In the genomic region with DNA sequence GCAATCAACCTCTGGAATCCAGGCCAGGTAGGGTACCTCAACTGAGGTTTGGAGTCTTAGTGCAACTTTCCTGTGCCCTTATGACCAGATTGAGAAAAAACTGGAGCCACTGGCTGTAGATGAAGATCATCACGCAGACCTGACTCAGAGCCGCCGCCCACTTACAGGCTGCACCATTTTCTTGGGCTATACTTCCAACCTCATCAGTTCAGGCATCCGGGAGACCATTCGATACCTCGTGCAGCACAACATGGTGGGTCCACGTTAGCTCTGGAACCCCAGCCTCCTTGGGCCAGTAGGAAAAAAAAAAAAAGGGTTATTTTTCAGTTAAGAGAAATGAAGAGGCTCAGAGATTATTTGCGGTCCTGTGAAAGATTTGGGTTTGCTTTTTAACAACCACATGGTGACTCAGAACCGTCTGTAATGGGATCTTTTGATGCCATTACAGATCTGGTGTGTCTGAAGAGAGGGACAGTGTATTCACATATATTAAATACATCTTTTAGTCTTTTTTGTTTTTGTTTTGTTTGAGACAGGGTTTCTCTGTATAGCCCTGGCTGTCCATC, we compare ENCODE assay signal across 8 mouse cellular contexts. TPM values are rescaled to one million over a fixed set of nuclear protein-coding genes. Genes with fewer than 3 reads are reported as not detected.
A peak's percentile ranks its signal among the peaks of the same experiment; 100 is the strongest.
DNase-seq lines count a peak whose midpoint lies in the region; ATAC-seq and TF ChIP-seq lines count a peak whose summit lies in the region.

No protein-coding gene starts in this region.

- peak overlapping the region; percentile 93 for H3K4me3 ChIP-seq in kidney, embryonic 14.5 days (ENCODE audit: low read length)
- H3K4me3 ChIP-seq in MEL (ENCODE audit: control insufficient read depth in 1 of 2, insufficient read depth in 1 of 2, low read depth in 2 of 2, low read length in 2 of 2), result peak overlapping the region; percentile 86 to 90
- peak overlapping the region; percentile 94 for H3K4me3 ChIP-seq in forebrain, postnatal 0 days (ENCODE audit: low read depth, low read length)
- H3K4me3 ChIP-seq in midbrain, embryonic 11.5 days (ENCODE audit: low read depth, low read length), result peak overlapping the region; percentile 93

- no peak for DNase-seq in kidney, adult 9 months
- DNase-seq in MEL (ENCODE audit: low read depth, low spot score), result peak; percentile 64
- no peak for DNase-seq in forebrain, postnatal 0 days
- DNase-seq in midbrain, embryonic 11.5 days (ENCODE audit: low spot score, missing footprints), result peak; percentile 72
- DNase-seq in right cerebral cortex, postnatal 36 days (ENCODE audit: low spot score in 2 of 2), result no peak
- DNase-seq in frontal cortex, postnatal 10 days (ENCODE audit: low spot score in 2 of 2), result no peak
- no peak for DNase-seq in left cerebral cortex, postnatal 36 days (ENCODE audit: low spot score in 2 of 2)

- no peak for TF ChIP-seq RAD21 in MEL (IDR thresholded peaks at IDR 0.05; ENCODE audit: low read depth, low read length)

- no peaks in the 10 kb centered on the region for H3K27me3 ChIP-seq in kidney, embryonic 14.5 days (ENCODE audit: control insufficient read depth, insufficient read depth, low read length)
- H3K27me3 ChIP-seq in MEL (ENCODE audit: control insufficient read depth in 1 of 2, insufficient read depth in 2 of 2, low read length in 2 of 2), result no peaks in the 10 kb centered on the region
- H3K27me3 ChIP-seq in forebrain, postnatal 0 days (ENCODE audit: insufficient read depth, low read length), result no peaks in the 10 kb centered on the region
- H3K27me3 ChIP-seq in midbrain, embryonic 11.5 days (ENCODE audit: control insufficient read depth, insufficient read depth, low read length), result no peaks in the 10 kb centered on the region

- H3K79me2 ChIP-seq in MEL (ENCODE audit: control insufficient read depth, insufficient read depth, low read length, poor library complexity), result peaks cover 15% of the 10 kb centered on the region

- peak overlapping the region; percentile 98; the same call in 1 of the 2 replicates for H3K27ac ChIP-seq in kidney, embryonic 14.5 days (ENCODE audit: low read depth, low read length)
- peak overlapping the region; percentile 87 for H3K27ac ChIP-seq in MEL (ENCODE audit: control insufficient read depth, low read depth, low read length)
- H3K27ac ChIP-seq in forebrain, postnatal 0 days (ENCODE audit: low read depth, low read length), result peak overlapping the region; percentile 94
- H3K27ac ChIP-seq in midbrain, embryonic 11.5 days (ENCODE audit: low read depth, low read length), result no peak overlapping the region

- no peaks in the 10 kb centered on the region for H3K9me3 ChIP-seq in kidney, embryonic 14.5 days (ENCODE audit: control insufficient read depth, low read length)
- H3K9me3 ChIP-seq in MEL (replicated peaks; ENCODE audit: insufficient read depth, low read length), result no peaks in the 10 kb centered on the region
- no peaks in the 10 kb centered on the region for H3K9me3 ChIP-seq in forebrain, postnatal 0 days (ENCODE audit: low read length)
- H3K9me3 ChIP-seq in midbrain, embryonic 11.5 days (ENCODE audit: control insufficient read depth, low read length), result no peaks in the 10 kb centered on the region

- TF ChIP-seq POLR2A in MEL (IDR thresholded peaks at IDR 0.05; ENCODE audit: control insufficient read depth in 1 of 2, insufficient read depth in 1 of 2, low read depth in 1 of 2, low read length in 2 of 2, poor library complexity in 1 of 2), result no peak

- peak overlapping the region; percentile 65 for H3K4me2 ChIP-seq in kidney, embryonic 14.5 days (replicated peaks; ENCODE audit: low read depth, low read length)
- H3K4me2 ChIP-seq in forebrain, postnatal 0 days (ENCODE audit: low read depth), result peak overlapping the region; percentile 69
- H3K4me2 ChIP-seq in midbrain, embryonic 11.5 days, result peak overlapping the region; percentile 55

- ATAC-seq in kidney, embryonic 14.5 days (ENCODE audit: low FRiP score, low TSS enrichment), result no peak
- no peak for ATAC-seq in forebrain, postnatal 0 days
- peak; percentile 12; the same call in 1 of the 2 replicates for ATAC-seq in midbrain, embryonic 11.5 days (ENCODE audit: low FRiP score)

- intact Hi-C loops in left cerebral cortex, postnatal 36 days (cut with DNase I), result loop anchor here (5.0 to 10.0 kb wide), 2 partner anchors 35 to 222 kb away; a partner anchor contains a TSS

- peaks cover 34% of the 10 kb centered on the region for H3K36me3 ChIP-seq in kidney, embryonic 14.5 days (ENCODE audit: control insufficient read depth, insufficient read depth, low read length)
- H3K36me3 ChIP-seq in MEL (ENCODE audit: control insufficient read depth in 1 of 2, insufficient read depth in 2 of 2, low read length in 2 of 2), result peaks cover under 1 to 8% of the 10 kb centered on the region in 2 experiments; a peak in 3 of 4 replicates
- peaks cover 50% of the 10 kb centered on the region for H3K36me3 ChIP-seq in forebrain, postnatal 0 days (ENCODE audit: insufficient read depth)
- peaks cover 16% of the 10 kb centered on the region for H3K36me3 ChIP-seq in midbrain, embryonic 11.5 days (ENCODE audit: control insufficient read depth, insufficient read depth, low read length)

- WGBS in kidney, embryonic 14.5 days, result 38% methylated on average over 9 of the region's 9 CpGs
- WGBS in forebrain, postnatal 0 days, result 42% methylated on average over 9 of the region's 9 CpGs
- 41% methylated on average over 9 of the region's 9 CpGs for WGBS in midbrain, embryonic 11.5 days

- peak overlapping the region; percentile 94 for H3K9ac ChIP-seq in kidney, embryonic 14.5 days (ENCODE audit: low read depth, low read length)
- H3K9ac ChIP-seq in MEL (ENCODE audit: control insufficient read depth, low read depth, low read length, poor library complexity, severe bottlenecking), result peak overlapping the region; percentile 94
- peak overlapping the region; percentile 85 for H3K9ac ChIP-seq in forebrain, postnatal 0 days
- peak overlapping the region; percentile 87 for H3K9ac ChIP-seq in midbrain, embryonic 11.5 days (ENCODE audit: low read length)

- no peaks in the 10 kb centered on the region; the same call in none of the 2 replicates for H3K4me1 ChIP-seq in kidney, embryonic 14.5 days (ENCODE audit: control insufficient read depth, insufficient read depth, low read length)
- H3K4me1 ChIP-seq in MEL (ENCODE audit: control insufficient read depth in 1 of 2, insufficient read depth in 2 of 2, low read length in 2 of 2), result peaks cover 2 to 12% of the 10 kb centered on the region in 2 experiments; a peak in 3 of 4 replicates
- peaks cover 12% of the 10 kb centered on the region for H3K4me1 ChIP-seq in forebrain, postnatal 0 days (ENCODE audit: insufficient read depth)
- H3K4me1 ChIP-seq in midbrain, embryonic 11.5 days (ENCODE audit: control insufficient read depth, insufficient read depth, low read length), result peaks cover 8% of the 10 kb centered on the region

- TF ChIP-seq EP300 in MEL (IDR thresholded peaks at IDR 0.05; ENCODE audit: low read depth in 1 of 2, low read length in 2 of 2), result no peak

- no peak for TF ChIP-seq CTCF in MEL (IDR thresholded peaks at IDR 0.05 in 2 of 3, conservative IDR thresholded peaks at IDR 0.05 in 1 of 3; ENCODE audit: control insufficient read depth in 1 of 3, insufficient read depth in 1 of 3, low read depth in 2 of 3, low read length in 3 of 3, poor library complexity in 1 of 3, severe bottlenecking in 1 of 3)
- TF ChIP-seq CTCF in forebrain, postnatal 0 days (IDR thresholded peaks at IDR 0.05; ENCODE audit: low read depth), result no peak

RNA-seq across cellular contexts. Expression of a gene that starts 0.9 kb away (rescaled TPM):
- polyA plus RNA-seq in kidney, embryonic 14.5 days (2014; fragmentation: Nextera tagmentation; extraction: Ambion mirVana), result 74.4 and 85.8 TPM in 2 replicates
- total RNA-seq in MEL (2012; rRNA removed), result 42.5 and 44.6 TPM in 2 replicates
- 10 to 100 TPM in 1 of 2 experiments, not detected in 1; 68.3 TPM for polyA plus RNA-seq in MEL (2012; ENCODE audit: insufficient read depth in 1 of 2, insufficient read length in 2 of 2, low read depth in 1 of 2, low replicate concordance in 2 of 2, missing spikeins in 1 of 2)
- total RNA-seq in forebrain, postnatal 0 days (2014; rRNA removed), result 63.1 and 74.3 TPM in 2 replicates
- 104 and 118 TPM in 2 replicates for polyA plus RNA-seq in forebrain, postnatal 0 days (2015; fragmentation: Nextera tagmentation; extraction: Ambion mirVana)
- polyA plus RNA-seq in midbrain, embryonic 11.5 days (2014; fragmentation: Nextera tagmentation; extraction: Ambion mirVana), result 65.5 and 66.8 TPM in 2 replicates
- 10 to 100 TPM; 64.4 to 68.5 TPM for total RNA-seq in left cerebral cortex, postnatal 36 days (2021)

RNA-seq across cellular contexts. Expression of a gene that starts 4.7 kb away (rescaled TPM):
- 1.1 TPM in 1 of 2 replicates, not detected in the other for polyA plus RNA-seq in kidney, embryonic 14.5 days (2014; fragmentation: Nextera tagmentation; extraction: Ambion mirVana)
- total RNA-seq in MEL (2012; rRNA removed), result not detected in 2 replicates
- polyA plus RNA-seq in MEL (2012; ENCODE audit: insufficient read depth in 1 of 2, insufficient read length in 2 of 2, low read depth in 1 of 2, low replicate concordance in 2 of 2, missing spikeins in 1 of 2), result 1 to 10 TPM in 1 of 2 experiments, not detected in 1; 1.0 TPM
- not detected in 2 replicates for total RNA-seq in forebrain, postnatal 0 days (2014; rRNA removed)
- polyA plus RNA-seq in forebrain, postnatal 0 days (2015; fragmentation: Nextera tagmentation; extraction: Ambion mirVana), result 0.74 and 3.0 TPM in 2 replicates
- polyA plus RNA-seq in midbrain, embryonic 11.5 days (2014; fragmentation: Nextera tagmentation; extraction: Ambion mirVana), result 0.53 TPM in 1 of 2 replicates, not detected in the other
- total RNA-seq in left cerebral cortex, postnatal 36 days (2021), result not detected

RNA-seq across cellular contexts. Expression of a gene that starts 8.1 kb away (rescaled TPM):
- polyA plus RNA-seq in kidney, embryonic 14.5 days (2014; fragmentation: Nextera tagmentation; extraction: Ambion mirVana), result 161 and 174 TPM in 2 replicates
- 25.5 and 26.2 TPM in 2 replicates for total RNA-seq in MEL (2012; rRNA removed)
- polyA plus RNA-seq in MEL (2012; ENCODE audit: insufficient read depth in 1 of 2, insufficient read length in 2 of 2, low read depth in 1 of 2, low replicate concordance in 2 of 2, missing spikeins in 1 of 2), result 100 to 1,000 TPM in 1 of 2 experiments, not detected in 1; 143 TPM
- total RNA-seq in forebrain, postnatal 0 days (2014; rRNA removed), result 80.8 and 105 TPM in 2 replicates
- polyA plus RNA-seq in forebrain, postnatal 0 days (2015; fragmentation: Nextera tagmentation; extraction: Ambion mirVana), result 171 and 182 TPM in 2 replicates
- 120 and 135 TPM in 2 replicates for polyA plus RNA-seq in midbrain, embryonic 11.5 days (2014; fragmentation: Nextera tagmentation; extraction: Ambion mirVana)
- 10 to 100 TPM; 48.2 to 54.8 TPM for total RNA-seq in left cerebral cortex, postnatal 36 days (2021)

RNA-seq across cellular contexts. Expression of a gene that starts 8.7 kb away (rescaled TPM):
- 43.4 and 44.9 TPM in 2 replicates for polyA plus RNA-seq in kidney, embryonic 14.5 days (2014; fragmentation: Nextera tagmentation; extraction: Ambion mirVana)
- 27.0 and 29.5 TPM in 2 replicates for total RNA-seq in MEL (2012; rRNA removed)
- polyA plus RNA-seq in MEL (2012; ENCODE audit: insufficient read depth in 1 of 2, insufficient read length in 2 of 2, low read depth in 1 of 2, low replicate concordance in 2 of 2, missing spikeins in 1 of 2), result 10 to 100 TPM in 1 of 2 experiments, not detected in 1; 58.4 TPM
- total RNA-seq in forebrain, postnatal 0 days (2014; rRNA removed), result 22.1 and 22.5 TPM in 2 replicates
- polyA plus RNA-seq in forebrain, postnatal 0 days (2015; fragmentation: Nextera tagmentation; extraction: Ambion mirVana), result 35.3 and 37.2 TPM in 2 replicates
- polyA plus RNA-seq in midbrain, embryonic 11.5 days (2014; fragmentation: Nextera tagmentation; extraction: Ambion mirVana), result 54.3 and 56.1 TPM in 2 replicates
- 10 to 100 TPM; 26.0 to 28.9 TPM for total RNA-seq in left cerebral cortex, postnatal 36 days (2021)

RNA-seq across cellular contexts. Expression of a gene that starts 10.6 kb away (rescaled TPM):
- 23.3 and 33.9 TPM in 2 replicates for polyA plus RNA-seq in kidney, embryonic 14.5 days (2014; fragmentation: Nextera tagmentation; extraction: Ambion mirVana)
- 10.8 and 11.5 TPM in 2 replicates for total RNA-seq in MEL (2012; rRNA removed)
- polyA plus RNA-seq in MEL (2012; ENCODE audit: insufficient read depth in 1 of 2, insufficient read length in 2 of 2, low read depth in 1 of 2, low replicate concordance in 2 of 2, missing spikeins in 1 of 2), result 10 to 100 TPM in 1 of 2 experiments, not detected in 1; 24.7 TPM
- total RNA-seq in forebrain, postnatal 0 days (2014; rRNA removed), result 24.9 and 28.8 TPM in 2 replicates
- polyA plus RNA-seq in forebrain, postnatal 0 days (2015; fragmentation: Nextera tagmentation; extraction: Ambion mirVana), result 14.8 and 18.0 TPM in 2 replicates
- polyA plus RNA-seq in midbrain, embryonic 11.5 days (2014; fragmentation: Nextera tagmentation; extraction: Ambion mirVana), result 15.7 and 16.9 TPM in 2 replicates
- 10 to 100 TPM; 36.6 to 38.2 TPM for total RNA-seq in left cerebral cortex, postnatal 36 days (2021)

Comparison
In these comparisons a context has a peak if more than half of its experiments do, and no peak if none do; other contexts are left out.
1. DNase-seq: peak in MEL (single experiment) and midbrain, embryonic 11.5 days (single experiment); none in kidney, adult 9 months (single experiment), forebrain, postnatal 0 days (single experiment), right cerebral cortex, postnatal 36 days (0 of 2), frontal cortex, postnatal 10 days (0 of 2) and left cerebral cortex, postnatal 36 days (0 of 2).
2. Peak in every context shown above with its lines, with median percentiles within 50 percentile points of each other: H3K4me2 ChIP-seq, H3K4me3 ChIP-seq and H3K9ac ChIP-seq.